Mouse (Mus musculus) left cerebral cortex, postnatal 36 days (tissue): ENCODE results near the gene Megf8. TPM values are rescaled to one million over a fixed set of nuclear protein-coding genes. Genes with fewer than 3 reads are reported as not detected.

Experiments used
- DNase-seq, 2 experiments: peaks; one replicate each; pipeline ENCODE4 v3.0.0; 2021 to 2022; ENCODE audit warnings: low spot score in 2 of 2, mixed read lengths in 1 of 2
- intact Hi-C: fragments of 180-260 bp; cut with DNase I; formaldehyde crosslinking; loops from one replicate; pipeline ENCODE4 v1.15.1; 2025
- total RNA-seq, 2 experiments: library from RNA; stranded (reverse); gene quantifications; 2 replicates each; pipeline ENCODE4 v1.2.3; 2021

Megf8 gene
- total RNA-seq: 100 to 1,000 TPM; 108 to 110 TPM

- DNase-seq: peak; percentile 92 to 95
- intact Hi-C loops: loop anchor here (1.0 to 10.0 kb wide), 5 partner anchors 38 to 432 kb away; partner anchors contain the start of genes Grik5, Rps19 and Zfp574
These were observed at the start of gene Megf8 for GRCm38 (mm10) chr7:25316532-25317445. TSS of gene Megf8 (plus strand) at chr7:25317164.

- DNase-seq: peak; percentile 99
- intact Hi-C loops: loop anchor here (2.0 kb wide), 1 partner anchor 17 kb away; the partner anchor contains the start of gene Erf
These were observed 49.6 kb upstream of the Megf8 start, which contains the start of gene Cic for GRCm38 (mm10) chr7:25267301-25267750. TSS of gene Cic (plus strand) at chr7:25267704.

- intact Hi-C loops: loop anchor here (2.0 kb wide), 1 partner anchor 17 kb away; the partner anchor contains the start of gene Erf
- peak; percentile 99 for DNase-seq
These were observed 49.1 kb upstream of the Megf8 start for GRCm38 (mm10) chr7:25267751-25268463.

- no peak for DNase-seq
- intact Hi-C loops: no loop called here
These were observed 48.4 kb upstream of the Megf8 start for GRCm38 (mm10) chr7:25268588-25268987.

GRCm38 (mm10) chr7:25269029-25269428 lies 47.9 kb upstream of the Megf8 start:
- DNase-seq: no peak
- intact Hi-C loops: no loop called here

GRCm38 (mm10) chr7:25269545-25270271 lies 47.3 kb upstream of the Megf8 start:
- intact Hi-C loops: no loop called here
- DNase-seq: no peak

- no peak for DNase-seq
- intact Hi-C loops: no loop called here
These were observed 46.0 kb upstream of the Megf8 start for GRCm38 (mm10) chr7:25270652-25271633.

GRCm38 (mm10) chr7:25271651-25272444 lies 45.1 kb upstream of the Megf8 start:
- DNase-seq: no peak
- intact Hi-C loops: no loop called here

GRCm38 (mm10) chr7:25272445-25273258 lies 44.3 kb upstream of the Megf8 start:
- DNase-seq: no peak
- intact Hi-C loops: no loop called here

- intact Hi-C loops: no loop called here
These were observed 43.4 kb upstream of the Megf8 start for GRCm38 (mm10) chr7:25273259-25274241.

GRCm38 (mm10) chr7:25274571-25274970 lies 42.4 kb upstream of the Megf8 start:
- no peak for DNase-seq
- intact Hi-C loops: no loop called here

More at GRCm38 (mm10) chr7:25273259-25274241, 43.4 kb upstream of the Megf8 start:
- DNase-seq: no peak

- intact Hi-C loops: no loop called here
- no peak for DNase-seq
These were observed 42.0 kb upstream of the Megf8 start for GRCm38 (mm10) chr7:25274996-25275395.

- intact Hi-C loops: no loop called here
- DNase-seq: no peak
These were observed 41.2 kb upstream of the Megf8 start for GRCm38 (mm10) chr7:25275555-25276298.

- intact Hi-C loops: no loop called here
- DNase-seq: no peak
These were observed 39.6 kb upstream of the Megf8 start for GRCm38 (mm10) chr7:25277405-25277804.

- intact Hi-C loops: loop anchor here (1.0 to 2.0 kb wide), 3 partner anchors 37 to 99 kb away; partner anchors contain the start of genes Megf8 and Pou2f2
- DNase-seq: no peak
These were observed 39.0 kb upstream of the Megf8 start for GRCm38 (mm10) chr7:25277998-25278340.
